Comparison of ENCODE assay signal across 25 mouse cellular contexts in genomic region chr7:114481008-114481407, GRCm38 (mm10).
"Had no signal": no experiment of that assay in that cellular context is flagged by ENCODE, and none has a peak within 500 bp of the region (broad histone marks: within the 10 kb centered on the region; RNA-seq: fewer than 3 reads in every experiment).

No protein-coding gene starts in this region.

- H3K27me3 ChIP-seq: heart, embryonic 13.5 days; heart, embryonic 15.5 days; hindbrain, embryonic 13.5 days; hindbrain, embryonic 15.5 days; intestine, embryonic 15.5 days; limb, embryonic 13.5 days; limb, embryonic 15.5 days; liver, embryonic 12.5 days had no signal

- H3K9ac ChIP-seq: heart, embryonic 13.5 days; heart, embryonic 15.5 days; hindbrain, embryonic 13.5 days; hindbrain, embryonic 15.5 days; intestine, embryonic 15.5 days; limb, embryonic 13.5 days; limb, embryonic 15.5 days; liver, embryonic 12.5 days had no signal

- H3K4me2 ChIP-seq: heart, embryonic 11.5 days; heart, embryonic 13.5 days; heart, embryonic 15.5 days; hindbrain, embryonic 13.5 days; hindbrain, embryonic 15.5 days; intestine, embryonic 15.5 days; limb, embryonic 13.5 days; limb, embryonic 15.5 days had no signal

- H3K36me3 ChIP-seq: heart, embryonic 13.5 days; heart, embryonic 15.5 days; hindbrain, embryonic 13.5 days; hindbrain, embryonic 15.5 days; intestine, embryonic 15.5 days; limb, embryonic 13.5 days; limb, embryonic 15.5 days; liver, embryonic 12.5 days had no signal

- H3K4me1 ChIP-seq: heart, embryonic 13.5 days; heart, embryonic 15.5 days; hindbrain, embryonic 13.5 days; hindbrain, embryonic 15.5 days; intestine, embryonic 15.5 days; limb, embryonic 13.5 days; limb, embryonic 15.5 days had no signal

- H3K27ac ChIP-seq: heart, adult 2 months; heart, embryonic 13.5 days; heart, embryonic 15.5 days; hindbrain, embryonic 13.5 days; hindbrain, embryonic 15.5 days; hindbrain, postnatal 0 days; intestine, embryonic 15.5 days; limb, embryonic 13.5 days; limb, embryonic 15.5 days; liver, embryonic 12.5 days had no signal

- H3K9me3 ChIP-seq: heart, embryonic 13.5 days; heart, embryonic 15.5 days; hindbrain, embryonic 13.5 days; hindbrain, embryonic 15.5 days; intestine, embryonic 15.5 days; limb, embryonic 13.5 days; limb, embryonic 15.5 days; liver, embryonic 12.5 days had no signal

- H3K4me3 ChIP-seq: heart, adult 2 months; heart, embryonic 13.5 days; heart, embryonic 15.5 days; hindbrain, embryonic 13.5 days; hindbrain, embryonic 15.5 days; intestine, embryonic 15.5 days; limb, embryonic 13.5 days; limb, embryonic 15.5 days; liver, embryonic 12.5 days had no signal

- DNase-seq: gastrocnemius, postnatal 14 days; gastrocnemius, postnatal 36 days; heart, adult 11 months; heart, adult 2 months; heart, postnatal 14 days; heart, postnatal 36 days; kidney, adult 18-20 months; kidney, adult 8-10 months; kidney, postnatal 10 days; kidney, postnatal 25 days; kidney, postnatal 4 days; layer of hippocampus, adult 9-11 months; layer of hippocampus, postnatal 36 days; left cerebral cortex, postnatal 4 days had no signal

- ATAC-seq: hindbrain, postnatal 0 days; intestine, embryonic 15.5 days; intestine, postnatal 0 days; liver, embryonic 12.5 days had no signal
